Mouse (Mus musculus) CD4-positive, CD25-positive, alpha-beta regulatory T cell, adult 4 months (primary cell): Measurements from ENCODE around the gene BC004004. TPM values are rescaled to one million over a fixed set of nuclear protein-coding genes. Genes with fewer than 3 reads are reported as not detected.
"Not testable (repeated sequence)": the region's sequence is repeated elsewhere in the genome, so short reads cannot be mapped to it uniquely, and the experiment has no call there.

Experiments used
- ATAC-seq: one replicate; pipeline ENCODE4 v1.8.0; 2017
- polyA plus RNA-seq, 2 experiments: library from polyadenylated mRNA; unstranded; fragments of 100-300 nt; shearing (Covaris generic); gene quantifications; one replicate each; pipeline ENCODE4 v1.2.1; 2017

Gene BC004004
- polyA plus RNA-seq, 2 experiments from 2014 or later, result 98.0 to 123 TPM

GRCm38 (mm10) chr17:29261603-29262258 lies 6.9 kb upstream of the BC004004 start:
- no peak for ATAC-seq

DNA sequence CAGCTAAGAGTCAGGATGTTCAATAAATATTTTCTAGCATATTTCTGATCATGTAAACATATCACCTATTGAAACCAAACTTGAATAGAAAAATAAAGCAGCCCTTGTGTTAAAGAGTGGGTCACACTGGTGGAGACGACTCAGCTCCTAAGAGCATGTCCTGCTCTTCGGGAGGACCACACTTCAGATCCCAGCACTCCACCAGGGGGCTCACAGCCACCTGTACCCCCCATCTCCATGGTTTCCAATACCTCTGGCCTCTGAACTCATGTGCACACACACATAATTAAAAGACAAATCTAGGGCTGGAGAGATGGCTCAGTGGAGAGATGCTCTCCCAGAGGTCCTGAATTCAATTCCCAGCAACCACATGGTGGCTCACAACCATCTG lies 6.3 kb upstream of the BC004004 start:
- ATAC-seq, result no peak

DNA sequence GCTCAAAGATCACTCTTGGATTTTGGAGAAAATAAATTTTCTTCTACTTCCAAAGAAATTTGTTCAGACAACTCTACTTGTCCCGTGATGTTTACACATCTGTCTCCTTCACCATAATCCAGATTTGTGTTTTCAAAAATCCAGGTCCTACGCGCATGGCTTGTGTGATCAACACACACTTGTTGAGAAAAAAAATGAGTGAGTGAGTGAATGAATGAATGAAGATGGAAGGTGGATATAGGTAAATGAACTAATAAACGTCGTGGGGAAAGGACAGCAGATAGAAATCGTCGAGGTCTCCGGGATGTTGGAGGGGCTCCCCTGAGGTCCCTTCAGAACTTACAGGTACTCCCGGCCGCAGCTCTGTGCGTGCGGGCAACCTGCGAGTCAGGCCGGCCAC lies 5.2 kb upstream of the BC004004 start:
- ATAC-seq, result no peak

DNA sequence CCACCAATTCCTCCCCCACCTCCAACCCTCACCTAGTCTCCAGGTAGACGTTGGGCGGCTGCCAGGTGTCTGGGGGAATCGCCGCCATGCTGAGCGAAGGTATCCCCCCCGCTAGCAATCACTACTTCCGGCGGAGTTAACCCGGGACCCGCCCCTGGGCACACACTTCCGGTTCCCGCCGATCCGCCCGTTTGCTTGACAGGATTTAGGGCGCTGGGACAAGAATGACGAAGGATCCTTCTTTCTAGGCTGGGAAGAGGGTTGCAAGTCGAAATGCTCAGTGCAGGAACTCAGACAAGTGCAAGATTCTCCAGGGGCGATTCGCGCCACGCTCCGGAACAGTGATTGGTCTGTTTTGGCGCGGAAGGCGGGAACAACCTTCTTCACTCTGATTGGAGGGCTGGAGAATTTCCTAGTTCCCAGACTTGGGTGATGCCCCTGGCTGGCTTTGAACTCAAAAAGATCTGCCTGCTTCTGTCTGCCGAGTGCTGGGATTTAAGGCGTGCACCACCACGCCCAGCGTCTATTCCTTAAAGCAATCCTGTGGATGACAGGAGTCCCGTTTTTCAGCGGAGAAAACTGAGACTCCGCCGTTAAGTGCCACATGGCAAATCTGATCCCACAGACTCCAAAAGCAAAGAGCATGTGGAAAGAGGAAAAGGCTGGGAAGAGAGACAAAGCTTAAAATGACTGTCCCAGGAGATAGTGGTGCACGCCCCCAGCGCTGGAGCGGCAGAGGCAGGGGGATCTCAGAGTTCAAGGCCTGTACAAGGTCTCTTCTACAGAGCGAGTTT lies 4.6 kb upstream of the BC004004 start, which contains the start of gene Ppil1:
Ppil1 (minus strand) TSS at position 347 of the 794 bp plus-strand sequence.
- ATAC-seq, result peak; percentile 70

DNA sequence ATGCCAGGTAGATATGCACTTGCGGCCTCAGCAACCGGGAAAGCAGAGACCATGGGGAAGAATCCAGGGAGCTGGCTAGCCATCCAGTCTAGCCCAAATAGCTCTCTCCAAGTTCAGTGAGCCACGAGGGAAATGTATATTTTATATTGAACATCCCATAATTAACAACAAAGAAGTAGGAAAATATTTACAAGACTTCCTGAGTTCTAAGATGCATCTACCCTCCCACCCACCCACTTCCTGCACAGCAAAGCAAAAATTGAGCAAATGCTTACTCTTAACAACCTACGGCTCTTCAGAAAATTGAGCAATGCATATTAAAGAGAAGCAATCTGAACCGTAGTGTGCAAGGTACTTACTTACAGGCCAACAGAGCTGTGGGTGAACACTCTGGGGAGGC lies 3.8 kb upstream of the BC004004 start:
- ATAC-seq, result no peak

- ATAC-seq, result not testable (repeated sequence)
Observed at GRCm38 (mm10) chr17:29267040-29267439, 1.5 kb upstream of the BC004004 start.

DNA sequence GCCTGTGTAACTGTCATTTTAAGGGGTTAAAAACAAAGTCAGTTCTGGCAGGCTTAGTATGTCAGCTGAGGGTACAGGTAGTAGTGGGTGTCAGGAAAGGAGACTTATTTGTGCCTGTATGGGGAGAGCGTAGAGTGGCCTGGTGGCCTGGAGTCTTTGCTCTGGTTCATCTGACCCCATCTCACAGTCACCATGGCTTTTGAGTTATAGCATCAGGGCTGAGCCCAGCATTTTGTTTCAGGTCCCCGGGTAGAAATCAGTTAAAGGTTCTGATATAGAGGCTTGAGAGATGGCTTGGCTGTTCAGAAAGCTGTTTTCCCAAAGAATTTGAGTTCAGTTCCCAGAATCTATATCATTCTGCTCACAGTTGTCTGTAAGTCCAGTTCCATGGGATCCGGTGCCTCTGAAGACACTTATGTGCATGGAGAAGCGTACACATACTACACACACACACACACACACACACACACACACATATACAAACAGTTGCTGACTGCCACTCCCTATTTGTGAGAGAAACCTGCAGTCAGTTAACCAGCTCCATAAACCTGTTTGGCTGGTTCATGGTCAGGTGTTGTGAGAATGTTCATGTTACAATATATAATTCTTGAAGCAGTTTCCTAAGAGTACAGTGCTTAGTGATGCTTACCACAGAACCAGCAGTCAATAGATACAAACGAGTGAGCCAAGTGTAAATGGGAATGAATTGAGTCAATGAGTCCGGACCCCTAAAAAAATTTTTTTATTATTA lies 482 bp upstream of the BC004004 start:
- ATAC-seq, result no peak

GRCm38 (mm10) chr17:29269349-29269706 lies 740 bp downstream of the BC004004 start:
- ATAC-seq, result no peak

GRCm38 (mm10) chr17:29270148-29270698 lies 1.6 kb downstream of the BC004004 start:
- ATAC-seq, result no peak

GRCm38 (mm10) chr17:29273156-29273555 lies 4.6 kb downstream of the BC004004 start:
- ATAC-seq, result no peak

GRCm38 (mm10) chr17:29273889-29274288 lies 5.3 kb downstream of the BC004004 start:
- no peak for ATAC-seq

- ATAC-seq, result peak; percentile 97
Observed at GRCm38 (mm10) chr17:29280422-29280821, 11.8 kb downstream of the BC004004 start.

DNA sequence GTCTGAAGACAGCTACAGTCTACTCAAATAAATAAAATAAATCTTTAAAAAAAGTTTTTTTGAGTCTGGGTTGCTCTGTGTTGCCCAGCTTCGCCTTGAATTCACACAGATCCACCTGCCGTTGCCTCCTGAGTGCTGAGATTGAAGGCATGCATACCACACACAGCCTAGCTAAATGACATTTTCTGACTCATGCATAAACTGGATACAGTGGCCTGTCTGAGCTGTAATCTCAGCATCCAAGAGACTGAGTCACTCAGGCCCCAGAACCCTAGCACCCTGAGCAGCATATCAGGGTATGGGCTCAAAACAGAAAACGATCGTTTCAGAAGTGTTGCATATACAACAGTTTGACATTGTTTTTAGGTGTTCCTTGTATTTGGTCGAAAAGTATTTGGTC lies 13.0 kb downstream of the BC004004 start:
- no peak for ATAC-seq

DNA sequence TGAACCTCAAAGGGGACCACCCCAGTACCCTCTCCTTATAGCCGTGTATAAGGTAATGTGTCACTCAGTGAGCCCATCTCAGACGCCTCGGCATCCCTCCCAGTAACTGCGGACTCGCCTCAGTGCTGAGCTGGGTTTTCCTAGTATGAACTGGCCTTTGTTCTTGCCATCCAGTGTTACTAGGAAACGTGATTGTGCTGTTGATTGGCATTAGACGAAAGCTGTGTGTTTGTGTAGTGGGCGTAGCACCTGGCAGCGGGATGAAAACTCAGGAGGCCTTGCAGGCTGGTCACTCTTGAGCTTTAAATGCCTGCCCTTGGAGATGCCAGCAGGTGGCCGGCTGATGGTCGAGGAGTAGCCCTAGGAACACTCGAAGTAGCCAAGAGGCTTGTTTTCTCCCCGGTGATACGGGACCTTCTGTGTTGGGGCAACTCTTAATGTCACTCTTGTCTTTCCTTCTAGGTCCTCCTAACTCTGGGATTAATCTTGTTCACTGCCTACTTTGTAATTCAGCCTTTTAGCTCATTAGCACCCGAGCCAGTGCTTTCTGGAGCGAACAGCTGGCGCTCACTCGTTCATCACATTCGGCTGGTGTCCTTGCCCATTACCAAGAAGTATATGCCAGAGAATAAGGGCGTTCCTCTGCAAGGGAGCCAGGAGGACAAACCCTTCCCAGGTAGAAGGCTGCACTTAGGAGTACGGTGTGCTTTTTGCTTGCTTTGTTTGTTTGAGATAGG lies 13.8 kb downstream of the BC004004 start:
- no peak for ATAC-seq

- ATAC-seq, result no peak
Observed at GRCm38 (mm10) chr17:29291793-29292192, 23.2 kb downstream of the BC004004 start.

GRCm38 (mm10) chr17:29292996-29293395 lies 24.4 kb downstream of the BC004004 start:
- no peak for ATAC-seq

DNA sequence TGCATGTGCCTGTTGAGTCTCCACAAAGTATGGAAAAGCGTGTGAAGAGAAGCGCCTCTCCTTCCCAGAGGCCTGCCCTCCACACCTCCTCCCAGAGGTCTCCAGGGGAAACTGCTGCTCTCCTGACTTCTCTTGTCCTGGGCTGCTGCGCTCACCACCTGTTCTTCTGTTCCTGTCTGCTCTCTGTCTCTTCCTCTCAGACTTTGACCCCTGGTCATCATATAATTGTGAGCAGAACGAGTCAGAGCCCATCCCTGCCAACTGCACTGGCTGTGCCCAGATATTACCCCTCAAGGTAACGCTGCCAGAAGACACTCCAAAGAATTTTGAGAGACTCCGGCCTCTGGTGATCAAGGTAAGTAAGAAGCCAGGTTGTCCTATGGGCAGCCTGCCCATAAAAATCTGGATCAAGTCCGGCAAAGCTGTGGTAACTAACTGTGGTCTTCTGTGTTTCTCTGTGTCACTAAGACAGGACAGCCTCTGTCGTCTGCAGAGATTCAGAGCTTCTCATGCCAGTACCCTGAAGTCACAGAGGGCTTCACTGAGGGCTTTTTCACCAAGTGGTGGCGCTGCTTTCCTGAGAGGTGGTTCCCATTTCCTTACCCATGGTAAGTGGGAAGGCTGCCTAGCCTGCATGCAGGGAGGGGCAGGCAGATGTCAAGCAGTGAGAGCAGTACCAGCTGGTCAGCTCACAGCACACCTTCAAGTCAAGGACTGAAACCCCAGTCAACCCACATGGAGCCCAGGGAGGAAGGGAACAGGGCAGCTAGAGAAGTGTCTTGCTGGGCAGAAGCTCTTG lies 25.4 kb downstream of the BC004004 start:
- no peak for ATAC-seq

DNA sequence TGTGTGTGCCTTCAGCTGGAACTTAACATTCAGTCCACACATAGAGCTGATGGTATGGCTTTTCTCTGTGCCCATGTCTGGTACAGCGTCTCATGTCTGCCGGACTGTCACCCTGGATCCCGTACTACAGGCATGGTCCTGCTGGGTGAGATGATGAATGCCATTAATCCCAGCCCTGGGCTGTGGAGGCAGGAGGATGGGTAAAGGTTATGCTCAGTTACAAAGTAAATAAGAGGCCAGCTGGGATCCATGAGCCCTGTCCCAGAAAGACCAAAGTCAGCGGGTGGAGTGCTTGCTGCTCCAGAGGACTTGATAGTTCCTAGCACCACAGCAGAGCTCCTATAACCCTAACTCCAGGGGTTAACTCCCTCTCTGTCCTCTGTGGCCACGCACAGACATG lies 27.2 kb downstream of the BC004004 start:
- no peak for ATAC-seq

GRCm38 (mm10) chr17:29297321-29297720 lies 28.7 kb downstream of the BC004004 start:
- ATAC-seq, result no peak

DNA sequence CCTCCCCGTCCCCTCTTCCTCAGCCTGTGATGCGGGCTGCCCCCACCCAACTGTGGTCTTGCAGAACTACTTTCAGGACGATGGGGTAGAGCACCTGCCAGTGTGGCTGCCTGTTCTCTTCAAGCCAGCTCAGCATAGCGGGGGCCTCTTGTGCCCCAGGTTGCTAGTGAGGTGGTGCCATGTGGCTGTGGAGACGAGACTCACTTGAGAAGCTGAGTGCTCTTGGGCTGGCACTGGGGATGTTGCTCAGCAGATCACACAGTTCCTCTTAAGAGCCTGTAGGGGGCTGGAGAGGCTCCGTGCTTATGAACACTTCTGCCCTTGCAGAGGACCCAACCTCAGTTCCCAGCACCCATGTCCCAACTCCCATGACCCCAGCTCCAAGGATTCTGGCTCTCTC lies 29.2 kb downstream of the BC004004 start:
- ATAC-seq, result no peak

- ATAC-seq, result no peak
Observed at GRCm38 (mm10) chr17:29299282-29299681, 30.7 kb downstream of the BC004004 start.

GRCm38 (mm10) chr17:29300926-29301325 lies 32.3 kb downstream of the BC004004 start:
- no peak for ATAC-seq
